11 mouse cellular contexts compared by ENCODE assay signal in the genomic region with DNA sequence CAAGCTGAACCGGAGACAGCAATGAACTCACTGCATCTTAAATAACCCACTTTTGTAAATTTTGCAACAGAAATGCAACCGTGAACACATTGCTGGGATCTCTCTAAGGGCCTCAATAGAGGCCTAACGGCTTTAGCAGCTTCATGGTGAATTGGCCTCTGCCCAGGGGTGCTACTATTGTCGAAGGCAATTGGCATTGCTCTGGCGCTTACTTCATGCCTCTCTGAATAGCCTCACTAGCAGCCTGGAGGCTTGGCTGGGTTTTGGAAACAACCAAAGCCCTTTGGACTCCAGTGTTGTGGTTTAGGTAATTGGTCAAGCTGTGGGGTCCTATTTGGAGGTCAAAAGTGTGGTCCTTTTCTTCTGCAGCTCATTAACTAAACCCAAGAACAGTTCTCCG.
DNase-seq lines count a peak whose midpoint lies in the region; ATAC-seq and TF ChIP-seq lines count a peak whose summit lies in the region.
"Had no signal": no experiment of that assay in that cellular context is flagged by ENCODE, and none has a peak within 500 bp of the region (broad histone marks: within the 10 kb centered on the region; RNA-seq: fewer than 3 reads in every experiment).

No protein-coding gene starts in this region.

- POLR2A ChIA-PET in Patski (lab: Charles Lee), result no interaction called here

- no peak overlapping the region for H3K4me3 ChIP-seq in hindbrain, postnatal 0 days (ENCODE audit: low read length)
- H3K4me3 ChIP-seq in lung, postnatal 0 days (ENCODE audit: low read depth, low read length), result no peak overlapping the region
- H3K4me3 ChIP-seq: limb, embryonic 13.5 days had no signal

- H3K27me3 ChIP-seq in Patski, result no peaks in the 10 kb centered on the region
- H3K27me3 ChIP-seq in hindbrain, postnatal 0 days (ENCODE audit: insufficient read depth, low read length), result no peaks in the 10 kb centered on the region
- H3K27me3 ChIP-seq in lung, postnatal 0 days (replicated peaks; ENCODE audit: insufficient read depth, low read length), result no peaks in the 10 kb centered on the region
- H3K27me3 ChIP-seq: CH12.LX had no signal

- CTCF ChIA-PET in Patski (lab: Charles Lee), result no interaction called here

- ATAC-seq in Patski, result no peak
- ATAC-seq in hindbrain, postnatal 0 days, result peak; percentile 41; the same call in 1 of the 2 replicates
- ATAC-seq in lung, postnatal 0 days, result no peak
- ATAC-seq: inflammation-experienced regulatory T-cells, adult 6 months had no signal

- no peak overlapping the region for H3K4me2 ChIP-seq in hindbrain, postnatal 0 days (ENCODE audit: low read depth, low read length)
- no peak overlapping the region for H3K4me2 ChIP-seq in lung, postnatal 0 days (replicated peaks; ENCODE audit: low read depth, low read length)
- H3K4me2 ChIP-seq: limb, embryonic 13.5 days had no signal

- peaks cover 14% of the 10 kb centered on the region; the same call in 1 of the 2 replicates for H3K4me1 ChIP-seq in hindbrain, postnatal 0 days (ENCODE audit: insufficient read depth, low read length)
- peaks cover 7% of the 10 kb centered on the region; the same call in 1 of the 2 replicates for H3K4me1 ChIP-seq in lung, postnatal 0 days (ENCODE audit: insufficient read depth, low read depth, low read length)

- in situ Hi-C loops in Patski (cut with MboI; ENCODE audit: low pct_unique_long_range_greater_than_20kb), result no loop called here

- TF ChIP-seq EP300 in lung, postnatal 0 days (IDR thresholded peaks at IDR 0.05), result no peak

- DNase-seq in heart, adult 8-10 months (ENCODE audit: low spot score), result peak; percentile 20
- no peak for DNase-seq in heart, adult 11 months
- peak; percentile 53 for DNase-seq in Patski (ENCODE audit: low read depth, low spot score)
- DNase-seq in cerebellum, postnatal 14 days, result peak; percentile 65 to 73
- DNase-seq in hindbrain, postnatal 0 days (ENCODE audit: low spot score), result peak; percentile 87
- no peak for DNase-seq in lung, postnatal 0 days (ENCODE audit: low spot score)
- DNase-seq in spleen, postnatal 10 days (ENCODE audit: low spot score in 2 of 2), result no peak
- no peak for DNase-seq in urinary bladder, postnatal 14 days (ENCODE audit: low spot score)

- no peaks in the 10 kb centered on the region for H3K36me3 ChIP-seq in hindbrain, postnatal 0 days (ENCODE audit: insufficient read depth, low read length)
- no peaks in the 10 kb centered on the region for H3K36me3 ChIP-seq in lung, postnatal 0 days (ENCODE audit: insufficient read depth, low read length)
- H3K36me3 ChIP-seq: limb, embryonic 13.5 days had no signal

- no peaks in the 10 kb centered on the region for H3K9me3 ChIP-seq in hindbrain, postnatal 0 days (ENCODE audit: low read length)
- H3K9me3 ChIP-seq in lung, postnatal 0 days (ENCODE audit: low read length), result no peaks in the 10 kb centered on the region
- H3K9me3 ChIP-seq: limb, embryonic 13.5 days had no signal

- TF ChIP-seq CTCF in Patski (IDR thresholded peaks at IDR 0.05), result no peak
- TF ChIP-seq CTCF in hindbrain, postnatal 0 days (IDR thresholded peaks at IDR 0.05; ENCODE audit: low read depth), result no peak
- TF ChIP-seq CTCF in lung, postnatal 0 days (IDR thresholded peaks at IDR 0.05), result no peak

- H3K27ac ChIP-seq in hindbrain, postnatal 0 days, result peak overlapping the region; percentile 54; the same call in 1 of the 2 replicates
- no peak overlapping the region for H3K27ac ChIP-seq in lung, postnatal 0 days (ENCODE audit: low read length)
- H3K27ac ChIP-seq: limb, embryonic 13.5 days had no signal

- WGBS in hindbrain, postnatal 0 days, result 29% methylated on average over 6 of the region's 6 CpGs
- 68% methylated on average over 6 of the region's 6 CpGs for WGBS in lung, postnatal 0 days

- no peak overlapping the region for H3K9ac ChIP-seq in hindbrain, postnatal 0 days (replicated peaks; ENCODE audit: low read length)
- H3K9ac ChIP-seq in lung, postnatal 0 days (replicated peaks; ENCODE audit: low read depth), result no peak overlapping the region
- H3K9ac ChIP-seq: limb, embryonic 13.5 days had no signal

Comparison
In these comparisons a context has a peak if more than half of its experiments do, and no peak if none do; other contexts are left out.
1. DNase-seq: peak in heart, adult 8-10 months (single experiment), Patski (single experiment), cerebellum, postnatal 14 days (2 of 2) and hindbrain, postnatal 0 days (single experiment); none in heart, adult 11 months (single experiment), lung, postnatal 0 days (single experiment), spleen, postnatal 10 days (0 of 2) and urinary bladder, postnatal 14 days (single experiment).